Mouse (Mus musculus) megakaryocyte, embryonic 14.5 days (primary cell): ENCODE results near the gene Zfp329.

Experiments
- FLI1 ChIP-seq: IDR thresholded peaks from 2 replicates; pipeline ENCODE4 v1.6.1; 2012; ENCODE audit warnings: low read length, inconsistent platforms, mixed read lengths
- GATA1 ChIP-seq: IDR thresholded peaks from 3 replicates; pipeline ENCODE4 v1.6.1; 2012; ENCODE audit warnings: mixed read lengths, low read length, inconsistent platforms, borderline replicate concordance

DNA sequence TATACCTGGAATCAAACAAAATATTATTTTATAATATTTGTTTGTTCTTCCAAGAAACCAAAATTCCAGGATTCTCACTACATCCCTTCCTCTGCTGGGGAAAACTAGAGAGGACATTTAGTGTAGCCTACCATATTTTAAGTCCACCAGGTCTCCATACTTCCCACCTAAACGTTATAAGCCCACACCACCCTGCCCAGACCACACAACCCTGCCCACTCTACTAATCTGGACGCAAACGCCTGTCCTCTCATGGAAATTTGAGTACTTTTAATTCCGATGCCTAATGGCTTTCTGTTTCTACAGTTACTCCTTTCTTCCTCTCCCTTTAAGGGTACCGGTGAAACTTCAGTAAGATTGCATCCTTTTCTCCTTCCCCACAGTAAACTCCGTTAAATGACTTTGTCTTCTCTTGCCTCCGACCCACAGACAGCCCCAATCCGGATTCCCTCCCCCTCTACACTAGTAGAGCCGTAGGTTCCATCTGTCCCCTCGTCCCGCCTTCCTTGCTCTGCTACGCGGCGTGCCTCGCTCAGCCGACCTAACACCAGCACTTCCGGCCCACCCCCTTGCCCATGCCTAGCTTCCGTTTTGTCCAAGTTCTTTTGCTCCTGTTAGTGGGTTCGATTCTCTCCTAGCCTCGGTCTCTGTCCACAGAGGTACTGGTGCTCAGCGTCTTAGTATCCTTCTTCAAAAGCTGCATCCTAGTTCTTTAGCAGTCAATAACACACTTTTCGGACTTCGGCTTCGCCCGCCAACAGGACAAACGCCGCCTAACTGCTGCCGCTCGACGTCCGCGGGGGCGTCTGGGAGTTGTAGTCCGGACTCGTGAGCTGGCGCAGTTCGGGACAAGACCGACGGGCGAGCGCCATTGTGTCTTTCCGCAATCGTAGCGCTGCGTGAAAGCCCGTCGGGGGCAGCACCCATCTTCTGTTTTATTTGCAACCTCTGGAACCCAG lies 15.8 kb upstream of the Zfp329 start, which contains the start of gene Zfp110:
- TF ChIP-seq FLI1, result peak; percentile 75; the same call in 1 of the 2 replicates
- no peak for TF ChIP-seq GATA1
